Mouse (Mus musculus): ENCODE measurements around the gene Hist1h2ac.

Hist1h2ac gene

DNA sequence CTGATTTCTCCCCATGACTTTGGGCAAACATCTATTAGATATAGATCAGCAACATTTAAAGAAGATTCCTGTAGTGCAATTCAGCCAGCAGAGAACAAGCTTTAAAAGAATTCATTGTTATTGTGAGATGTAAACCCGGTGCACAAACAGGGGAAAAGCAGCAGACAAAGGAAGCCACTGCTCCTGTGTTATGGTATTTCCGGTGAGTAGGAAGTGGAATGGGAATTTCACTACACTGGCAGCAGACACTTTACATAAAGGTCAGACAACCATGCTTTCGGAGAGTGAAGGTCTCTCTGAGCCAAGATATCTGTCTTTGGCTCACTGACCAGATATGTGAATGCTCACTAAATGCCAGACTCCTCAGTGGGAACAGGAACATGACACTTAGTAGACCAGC is 21.2 kb downstream of the Hist1h2ac start:
- no peak for DNase-seq (ENCODE audit: extremely low spot score, low read depth, low spot score)

DNA sequence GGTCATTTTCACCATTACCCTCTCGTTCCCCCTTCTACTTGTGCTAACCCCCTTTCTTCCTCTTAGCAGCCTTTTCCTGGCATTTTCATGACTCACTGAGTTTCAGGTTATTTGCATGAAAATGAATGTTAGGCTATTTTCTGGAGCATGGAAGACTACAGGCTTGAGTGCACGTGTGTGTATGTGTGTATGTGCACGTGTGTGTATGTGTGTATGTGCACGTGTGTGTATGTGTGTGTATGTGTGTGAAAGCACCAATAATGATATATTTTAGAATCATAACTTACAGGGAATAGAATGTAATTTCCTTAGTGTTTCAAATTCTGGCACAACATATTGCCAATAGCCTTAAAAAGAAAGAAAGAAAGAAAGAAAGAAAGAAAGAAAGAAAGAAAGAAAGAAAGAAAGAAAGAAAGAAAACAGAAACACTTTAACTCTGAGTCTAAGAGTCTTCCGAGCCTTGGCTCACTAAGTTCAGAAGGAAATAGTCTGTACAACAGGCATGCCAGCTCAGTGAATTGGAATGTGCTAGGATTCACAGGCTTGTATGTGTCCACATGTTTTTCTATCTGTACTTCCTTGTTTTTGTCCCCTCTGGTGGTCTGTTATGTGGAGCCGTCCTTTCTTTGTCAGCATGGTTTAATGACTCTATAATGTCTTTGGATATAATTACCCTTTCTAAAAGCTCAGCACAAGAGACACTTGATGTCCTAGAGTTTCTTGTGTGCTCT is 23.9 kb downstream of the Hist1h2ac start:
- DNase-seq (ENCODE audit: extremely low spot score, low read depth, low spot score), result no peak

Data from hindlimb bud, embryonic 11.5 days (tissue).